Comparison of ENCODE assay signal across 8 mouse cellular contexts in genomic region chr4:68319575-68319974, GRCm38 (mm10).
"Had no signal": no experiment of that assay in that cellular context is flagged by ENCODE, and none has a peak within 500 bp of the region (broad histone marks: within the 10 kb centered on the region; RNA-seq: fewer than 3 reads in every experiment).

No protein-coding gene starts in this region.

- H3K27me3 ChIP-seq: limb, embryonic 13.5 days; midbrain, embryonic 13.5 days had no signal

- H3K9ac ChIP-seq: limb, embryonic 13.5 days; liver, embryonic 14.5 days; midbrain, embryonic 13.5 days had no signal

- DNase-seq: kidney, adult 18-20 months; lung, adult 18-20 months; thymus, postnatal 14 days had no signal

- H3K9me3 ChIP-seq: limb, embryonic 13.5 days; midbrain, embryonic 13.5 days had no signal

- H3K36me3 ChIP-seq: limb, embryonic 13.5 days; midbrain, embryonic 13.5 days had no signal

- H3K4me2 ChIP-seq: limb, embryonic 13.5 days; midbrain, embryonic 13.5 days had no signal

- ATAC-seq: midbrain, embryonic 13.5 days had no signal

- H3K4me3 ChIP-seq: layer of hippocampus, adult 2 months; limb, embryonic 13.5 days; midbrain, embryonic 13.5 days had no signal

- H3K4me1 ChIP-seq: limb, embryonic 13.5 days; midbrain, embryonic 13.5 days had no signal

- H3K27ac ChIP-seq: limb, embryonic 13.5 days; liver, embryonic 14.5 days; midbrain, embryonic 13.5 days; stomach, postnatal 0 days had no signal
